Mouse (Mus musculus): ENCODE measurements around the gene Tmem217. TPM values are rescaled to one million over a fixed set of nuclear protein-coding genes. Genes with fewer than 3 reads are reported as not detected.
"Not testable (repeated sequence)": the region's sequence is repeated elsewhere in the genome, so short reads cannot be mapped to it uniquely, and the experiment has no call there.

Gene Tmem217
- polyA plus RNA-seq, 1 experiment from 2014 or later: not detected

DNA sequence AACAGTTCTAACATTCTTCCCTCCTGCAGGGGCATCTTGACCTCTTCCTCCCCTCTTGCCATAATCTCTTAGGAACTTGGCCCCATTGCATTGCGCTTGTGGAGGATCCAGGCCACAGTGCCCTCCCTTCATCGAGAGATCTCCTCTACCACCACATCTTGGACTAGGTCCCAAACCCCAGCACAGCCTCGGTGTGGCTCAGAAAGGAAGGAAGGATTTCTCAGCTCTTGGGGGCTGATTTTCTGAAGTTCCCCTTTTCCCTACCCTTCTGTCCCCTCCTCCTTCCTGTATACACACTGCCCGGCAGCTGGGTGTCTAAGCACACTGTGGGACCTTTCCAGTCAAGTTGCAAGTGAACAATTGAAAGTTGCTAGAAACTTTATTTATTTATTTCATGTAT is 54.2 kb downstream of the Tmem217 start:
- WGBS (ENCODE audit: insufficient replicate concordance): 22% methylated on average over 4 of the region's 4 CpGs
- Histone ChIP-seq H3K9me3 (ENCODE audit: low read length) (no peaks in the 10 kb centered on the region), H3K9ac (replicated peaks) (peak overlapping the region; percentile 5; the same call in 1 of the 2 replicates), H3K4me2 (ENCODE audit: low read depth, low read length) (no peak overlapping the region; the same call in 1 of the 2 replicates), H3K4me1 (ENCODE audit: insufficient read depth) (peaks cover 70% of the 10 kb centered on the region), H3K27ac (ENCODE audit: low read depth) (peak overlapping the region; percentile 84), H3K36me3 (replicated peaks; ENCODE audit: insufficient read depth, low read length) (peaks cover 25% of the 10 kb centered on the region), H3K27me3 (ENCODE audit: insufficient read depth, low read length) (no peaks in the 10 kb centered on the region), H3K4me3 (ENCODE audit: low read depth, low read length) (no peak overlapping the region)
- TF ChIP-seq CTCF (IDR thresholded peaks at IDR 0.05; ENCODE audit: low read depth) (no peak), EP300 (IDR thresholded peaks at IDR 0.05; ENCODE audit: low read depth) (peak; percentile 23; the same call in 1 of the 2 replicates)
- ATAC-seq: no peak
- DNase-seq: peak; percentile 60

- not testable (repeated sequence) for H3K4me2 ChIP-seq (ENCODE audit: low read depth, low read length); DNase-seq; H3K4me3 ChIP-seq (ENCODE audit: low read depth, low read length); H3K9me3 ChIP-seq (ENCODE audit: low read length); H3K27me3 ChIP-seq (ENCODE audit: insufficient read depth, low read length); H3K9ac ChIP-seq (replicated peaks); ATAC-seq
- peak overlapping the region; percentile 84 for H3K27ac ChIP-seq (ENCODE audit: low read depth)
- H3K36me3 ChIP-seq (replicated peaks; ENCODE audit: insufficient read depth, low read length): peaks cover 26% of the 10 kb centered on the region
- WGBS (ENCODE audit: insufficient replicate concordance): 46% methylated on average over 1 of the region's 1 CpGs
- peaks cover 65% of the 10 kb centered on the region for H3K4me1 ChIP-seq (ENCODE audit: insufficient read depth)
These were observed 54.7 kb downstream of the Tmem217 start for GRCm38 (mm10) chr17:29497481-29497880.

- H3K27ac ChIP-seq (ENCODE audit: low read depth): peak overlapping the region; percentile 84
- DNase-seq (no peak), ATAC-seq (no peak)
- peaks cover 60% of the 10 kb centered on the region for H3K4me1 ChIP-seq (ENCODE audit: insufficient read depth)
- H3K9me3 ChIP-seq (ENCODE audit: low read length): no peaks in the 10 kb centered on the region
- H3K9ac ChIP-seq (replicated peaks): 0 out of 2 replicates have a peak overlapping the region, but pooled peaks have one; percentile 19
- 77% methylated on average over 3 of the region's 3 CpGs for WGBS (ENCODE audit: insufficient replicate concordance)
- no peak for TF ChIP-seq CTCF (IDR thresholded peaks at IDR 0.05; ENCODE audit: low read depth)
- TF ChIP-seq EP300 (IDR thresholded peaks at IDR 0.05; ENCODE audit: low read depth): 0 out of 2 replicates have a peak, but pooled peaks have one; percentile 32
- no peak overlapping the region for H3K4me3 ChIP-seq (ENCODE audit: low read depth, low read length)
- H3K27me3 ChIP-seq (ENCODE audit: insufficient read depth, low read length): no peaks in the 10 kb centered on the region
- H3K4me2 ChIP-seq (ENCODE audit: low read depth, low read length): no peak overlapping the region
- H3K36me3 ChIP-seq (replicated peaks; ENCODE audit: insufficient read depth, low read length): peaks cover 26% of the 10 kb centered on the region
These were observed 55.2 kb downstream of the Tmem217 start for GRCm38 (mm10) chr17:29497071-29497354.

DNA sequence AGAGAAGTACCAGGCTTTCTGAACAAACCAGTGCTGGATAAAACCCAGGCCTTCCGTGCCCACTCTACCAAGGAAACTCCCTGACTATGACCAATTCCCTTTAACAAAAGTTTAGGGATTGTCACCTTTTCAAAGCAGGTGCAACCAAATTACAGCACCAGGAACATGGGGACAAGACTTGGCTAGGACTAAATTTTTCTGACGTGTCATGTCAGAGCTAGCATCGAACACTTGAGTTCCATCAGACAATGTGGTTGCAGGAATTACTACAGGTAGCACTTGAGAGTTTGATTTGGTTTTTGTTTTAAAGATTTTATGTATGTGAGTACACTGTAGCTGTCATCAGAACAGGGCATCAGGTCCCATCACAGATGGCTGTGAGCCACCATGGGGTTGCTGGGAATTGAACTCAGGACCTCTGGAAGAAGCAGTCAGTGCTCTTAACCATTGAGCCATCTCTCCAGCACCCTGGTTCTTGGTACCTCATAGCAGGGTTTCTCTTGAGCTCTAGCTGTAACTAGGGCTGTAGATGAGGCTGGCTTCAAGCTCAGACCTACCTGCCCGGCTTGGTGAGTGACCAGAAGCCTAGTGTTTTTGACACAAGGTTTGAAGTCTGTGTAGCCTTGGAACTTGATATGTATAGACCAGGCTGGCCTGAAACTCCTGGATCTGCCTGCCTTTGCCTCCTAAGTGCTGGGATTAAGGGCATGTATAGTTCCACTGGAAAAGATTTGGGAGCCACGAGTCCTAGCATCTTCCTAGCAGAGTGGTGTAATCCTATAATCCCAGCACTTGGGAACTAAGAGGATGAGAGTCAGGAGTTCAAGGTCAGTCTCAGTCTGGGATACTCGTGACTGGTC is 55.7 kb downstream of the Tmem217 start:
- H3K4me3 ChIP-seq (ENCODE audit: low read depth, low read length): no peak overlapping the region
- H3K4me1 ChIP-seq (ENCODE audit: insufficient read depth): peaks cover 55% of the 10 kb centered on the region
- H3K9me3 ChIP-seq (ENCODE audit: low read length): no peaks in the 10 kb centered on the region
- peak overlapping the region; percentile 84 for H3K27ac ChIP-seq (ENCODE audit: low read depth)
- no peak; the same call in 1 of the 2 replicates for ATAC-seq
- H3K36me3 ChIP-seq (replicated peaks; ENCODE audit: insufficient read depth, low read length): peaks cover 32% of the 10 kb centered on the region
- DNase-seq: no peak
- H3K9ac ChIP-seq (replicated peaks): peak overlapping the region; percentile 19
- 71% methylated on average over 6 of the region's 6 CpGs for WGBS (ENCODE audit: insufficient replicate concordance)
- peak overlapping the region; percentile 7; the same call in 1 of the 2 replicates for H3K4me2 ChIP-seq (ENCODE audit: low read depth, low read length)
- TF ChIP-seq CTCF (IDR thresholded peaks at IDR 0.05; ENCODE audit: low read depth): no peak
- peak; percentile 14; the same call in 1 of the 2 replicates for TF ChIP-seq EP300 (IDR thresholded peaks at IDR 0.05; ENCODE audit: low read depth)
- H3K27me3 ChIP-seq (ENCODE audit: insufficient read depth, low read length): no peaks in the 10 kb centered on the region

DNA sequence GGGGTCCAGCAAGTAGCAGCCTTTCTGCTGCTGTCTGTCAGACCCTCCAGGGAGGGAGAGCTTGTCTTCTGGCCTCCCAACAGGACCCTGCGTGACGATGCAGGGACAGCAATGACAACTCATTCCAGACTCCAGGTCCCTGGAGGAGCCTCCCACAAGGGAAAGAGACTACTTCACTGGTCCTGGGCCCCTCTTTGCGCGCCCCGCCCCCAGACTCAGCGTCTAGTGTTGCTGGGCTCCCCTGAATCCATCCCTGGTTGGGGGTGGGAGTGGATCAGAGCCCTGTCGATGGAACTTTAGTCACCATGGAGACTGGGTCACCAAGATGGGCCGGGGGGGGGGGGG is 57.5 kb downstream of the Tmem217 start:
- ATAC-seq (no peak), DNase-seq (no peak)
- no peak for TF ChIP-seq EP300 (IDR thresholded peaks at IDR 0.05; ENCODE audit: low read depth)
- TF ChIP-seq CTCF (IDR thresholded peaks at IDR 0.05; ENCODE audit: low read depth): no peak
- peak overlapping the region; percentile 89 for H3K4me2 ChIP-seq (ENCODE audit: low read depth, low read length)
- peaks cover 34% of the 10 kb centered on the region for H3K36me3 ChIP-seq (replicated peaks; ENCODE audit: insufficient read depth, low read length)
- H3K4me3 ChIP-seq (ENCODE audit: low read depth, low read length): peak overlapping the region; percentile 96
- WGBS (ENCODE audit: insufficient replicate concordance): 49% methylated on average over 7 of the region's 8 CpGs
- H3K9me3 ChIP-seq (ENCODE audit: low read length): no peaks in the 10 kb centered on the region
- no peaks in the 10 kb centered on the region for H3K27me3 ChIP-seq (ENCODE audit: insufficient read depth, low read length)
- H3K9ac ChIP-seq (replicated peaks): peak overlapping the region; percentile 100
- peak overlapping the region; percentile 99 for H3K27ac ChIP-seq (ENCODE audit: low read depth)
- H3K4me1 ChIP-seq (ENCODE audit: insufficient read depth): peaks cover 38% of the 10 kb centered on the region

- Histone ChIP-seq H3K9me3 (ENCODE audit: low read length) (no peaks in the 10 kb centered on the region), H3K4me1 (ENCODE audit: insufficient read depth) (peaks cover 34% of the 10 kb centered on the region), H3K9ac (replicated peaks) (peak overlapping the region; percentile 100), H3K4me3 (ENCODE audit: low read depth, low read length) (peak overlapping the region; percentile 96), H3K36me3 (replicated peaks; ENCODE audit: insufficient read depth, low read length) (peaks cover 34% of the 10 kb centered on the region), H3K27me3 (ENCODE audit: insufficient read depth, low read length) (no peaks in the 10 kb centered on the region), H3K4me2 (ENCODE audit: low read depth, low read length) (peak overlapping the region; percentile 89), H3K27ac (ENCODE audit: low read depth) (peak overlapping the region; percentile 99)
- peak; percentile 34 for DNase-seq
- TF ChIP-seq EP300 (IDR thresholded peaks at IDR 0.05; ENCODE audit: low read depth): no peak
- TF ChIP-seq CTCF (IDR thresholded peaks at IDR 0.05; ENCODE audit: low read depth): no peak
- ATAC-seq: no peak
- WGBS (ENCODE audit: insufficient replicate concordance): 45% methylated on average over 10 of the region's 10 CpGs
These were observed 58.0 kb downstream of the Tmem217 start for GRCm38 (mm10) chr17:29494062-29494731.
